Mouse (Mus musculus) megakaryocyte, embryonic 14.5 days (primary cell): ENCODE measurements at regions not wholly inside any gene's neighbourhood (a gene's known extent, or its start where the extent isn't known, plus 50 kb on each side); places are given as distances from the start of the nearest gene placed in this dataset.

Source experiments
- FLI1 ChIP-seq: IDR thresholded peaks from 2 replicates; pipeline ENCODE4 v1.6.1; 2012; ENCODE audit warnings: low read length, inconsistent platforms, mixed read lengths
- GATA1 ChIP-seq: IDR thresholded peaks from 3 replicates; pipeline ENCODE4 v1.6.1; 2012; ENCODE audit warnings: mixed read lengths, low read length, inconsistent platforms, borderline replicate concordance

- TF ChIP-seq GATA1 (no peak), FLI1 (no peak)
Measured at GRCm38 (mm10) chr15:16995667-16996066, 267.1 kb downstream of the Cdh9 start.
